Mouse (Mus musculus) heart, adult 2 months (tissue): ENCODE results near the gene Rhd.

Experiments used
- CTCF ChIP-seq: fragments of 200-600 bp; IDR thresholded peaks from 2 replicates; pipeline ENCODE4 v1.8.1; 2022; ENCODE audit warnings: antibody characterized with exemption, mild to moderate bottlenecking, moderate library complexity
- EP300 ChIP-seq: fragments of 200-500 bp; IDR thresholded peaks from 2 replicates; pipeline ENCODE4 v1.6.1; 2011; ENCODE audit warnings: low read depth, low read length, control low read depth; ENCODE audit not compliant: insufficient read depth
- POLR2A ChIP-seq: fragments of 200-500 bp; IDR thresholded peaks from 2 replicates; pipeline ENCODE4 v1.6.1; 2011; ENCODE audit warnings: mild to moderate bottlenecking, low read depth, low read length, control low read depth; ENCODE audit not compliant: insufficient read depth

- TF ChIP-seq POLR2A (no peak), CTCF (no peak), EP300 (no peak)
Observed at GRCm38 (mm10) chr4:134868490-134868889, 4.2 kb downstream of the Rhd start.
